In genomic region chr13:98383911-98384498, GRCm38 (mm10) we compare ENCODE assay signal across 26 mouse cellular contexts. TPM values are rescaled to one million over a fixed set of nuclear protein-coding genes. Genes with fewer than 3 reads are reported as not detected.
DNase-seq lines count a peak whose midpoint lies in the region; ATAC-seq and TF ChIP-seq lines count a peak whose summit lies in the region.
"Had no signal": no experiment of that assay in that cellular context is flagged by ENCODE, and none has a peak within 500 bp of the region (broad histone marks: within the 10 kb centered on the region; RNA-seq: fewer than 3 reads in every experiment).

No protein-coding gene starts in this region.

- H3K27ac ChIP-seq in kidney, embryonic 15.5 days, result no peak overlapping the region
- no peak overlapping the region for H3K27ac ChIP-seq in lung, embryonic 14.5 days (ENCODE audit: low read depth)
- H3K27ac ChIP-seq in stomach, embryonic 14.5 days (ENCODE audit: low read length), result no peak overlapping the region
- H3K27ac ChIP-seq: forebrain, embryonic 13.5 days; heart, embryonic 15.5 days; limb, embryonic 10.5 days; limb, embryonic 15.5 days; liver, embryonic 14.5 days; lung, embryonic 15.5 days had no signal

- no peak overlapping the region for H3K9ac ChIP-seq in kidney, embryonic 15.5 days
- no peak overlapping the region for H3K9ac ChIP-seq in lung, embryonic 14.5 days
- H3K9ac ChIP-seq in stomach, embryonic 14.5 days (replicated peaks; ENCODE audit: low read depth, low read length), result no peak overlapping the region
- H3K9ac ChIP-seq: forebrain, embryonic 13.5 days; heart, embryonic 15.5 days; limb, embryonic 15.5 days; liver, embryonic 14.5 days; lung, embryonic 15.5 days had no signal

- H3K4me2 ChIP-seq in kidney, embryonic 15.5 days, result no peak overlapping the region
- no peak overlapping the region for H3K4me2 ChIP-seq in lung, embryonic 14.5 days
- no peak overlapping the region for H3K4me2 ChIP-seq in stomach, embryonic 14.5 days (replicated peaks; ENCODE audit: low read depth, low read length)
- H3K4me2 ChIP-seq: forebrain, embryonic 13.5 days; heart, embryonic 15.5 days; limb, embryonic 15.5 days; lung, embryonic 15.5 days had no signal

- peaks cover 20% of the 10 kb centered on the region for H3K27me3 ChIP-seq in kidney, embryonic 15.5 days
- peaks cover 6% of the 10 kb centered on the region; the same call in 1 of the 2 replicates for H3K27me3 ChIP-seq in lung, embryonic 14.5 days (ENCODE audit: insufficient read depth, low read length)
- H3K27me3 ChIP-seq in stomach, embryonic 14.5 days (ENCODE audit: control insufficient read depth, insufficient read depth, low read length), result no peaks in the 10 kb centered on the region

- ATAC-seq in kidney, embryonic 15.5 days (replicated peaks; ENCODE audit: low FRiP score), result peak; percentile 71
- ATAC-seq in lung, embryonic 14.5 days (ENCODE audit: insufficient read depth), result peak; percentile 75
- peak; percentile 42; the same call in 1 of the 2 replicates for ATAC-seq in stomach, embryonic 14.5 days (ENCODE audit: insufficient number of reproducible peaks, insufficient read depth, low FRiP score, low read depth)
- ATAC-seq: CD4-positive, CD25-positive, alpha-beta regulatory T cell, adult 4 months; forebrain, embryonic 13.5 days; hindbrain, embryonic 16.5 days; midbrain, embryonic 16.5 days had no signal

- H3K4me1 ChIP-seq in kidney, embryonic 15.5 days, result peaks cover 16% of the 10 kb centered on the region
- H3K4me1 ChIP-seq in lung, embryonic 14.5 days (ENCODE audit: insufficient read depth), result no peaks in the 10 kb centered on the region
- peaks cover 5% of the 10 kb centered on the region; the same call in 1 of the 2 replicates for H3K4me1 ChIP-seq in stomach, embryonic 14.5 days (ENCODE audit: control insufficient read depth, insufficient read depth, low read length)
- H3K4me1 ChIP-seq: forebrain, embryonic 13.5 days; heart, embryonic 15.5 days; limb, embryonic 10.5 days; limb, embryonic 15.5 days had no signal

- H3K4me3 ChIP-seq in kidney, embryonic 15.5 days (replicated peaks), result no peak overlapping the region
- H3K4me3 ChIP-seq in lung, embryonic 14.5 days (ENCODE audit: low read depth, low read length), result no peak overlapping the region
- no peak overlapping the region for H3K4me3 ChIP-seq in stomach, embryonic 14.5 days (ENCODE audit: low read depth, low read length)
- H3K4me3 ChIP-seq: forebrain, embryonic 13.5 days; heart, embryonic 15.5 days; limb, embryonic 10.5 days; limb, embryonic 15.5 days; lung, embryonic 15.5 days had no signal

- H3K36me3 ChIP-seq in kidney, embryonic 15.5 days, result no peaks in the 10 kb centered on the region
- no peaks in the 10 kb centered on the region for H3K36me3 ChIP-seq in lung, embryonic 14.5 days (ENCODE audit: insufficient read depth)
- H3K36me3 ChIP-seq in stomach, embryonic 14.5 days (ENCODE audit: control insufficient read depth, insufficient read depth, low read length), result no peaks in the 10 kb centered on the region
- H3K36me3 ChIP-seq: heart, embryonic 15.5 days; limb, embryonic 10.5 days; limb, embryonic 15.5 days; lung, embryonic 15.5 days had no signal

- DNase-seq in kidney, postnatal 25 days, result no peak
- DNase-seq in lung, embryonic 14.5 days, result peak; percentile 61
- no peak for DNase-seq in lung, postnatal 14 days
- peak; percentile 65 for DNase-seq in NIH3T3 (ENCODE audit: low read depth)
- DNase-seq in layer of hippocampus, postnatal 10 days (ENCODE audit: low spot score in 2 of 2), result no peak
- DNase-seq: adrenal gland, adult 2 months; adrenal gland, postnatal 36 days; cerebellum, adult 2 months; cerebellum, postnatal 14 days; gastrocnemius, postnatal 10 days; right cerebral cortex, postnatal 25 days; thymus, postnatal 4 days had no signal

- no peak for TF ChIP-seq CTCF in lung, embryonic 14.5 days (IDR thresholded peaks at IDR 0.05; ENCODE audit: low read depth)

- WGBS in kidney, embryonic 15.5 days, result 43% methylated on average over 16 of the region's 16 CpGs
- WGBS in lung, embryonic 14.5 days, result 21% methylated on average over 16 of the region's 16 CpGs
- WGBS in stomach, embryonic 14.5 days, result 23% methylated on average over 16 of the region's 16 CpGs

- no peaks in the 10 kb centered on the region for H3K9me3 ChIP-seq in kidney, embryonic 15.5 days (replicated peaks)
- peaks cover 5% of the 10 kb centered on the region; the same call in 1 of the 2 replicates for H3K9me3 ChIP-seq in lung, embryonic 14.5 days (ENCODE audit: low read depth, low read length)
- H3K9me3 ChIP-seq in stomach, embryonic 14.5 days (ENCODE audit: control insufficient read depth, low read depth, low read length), result no peaks in the 10 kb centered on the region
- H3K9me3 ChIP-seq: limb, embryonic 10.5 days; limb, embryonic 15.5 days had no signal

RNA-seq across cellular contexts. Expression of gene Foxd1, which starts 30.0 kb away (rescaled TPM):
- 4.7 and 5.0 TPM in 2 replicates for polyA plus RNA-seq in kidney, embryonic 15.5 days (2015; fragmentation: Nextera tagmentation; extraction: Ambion mirVana)
- polyA plus RNA-seq in lung, embryonic 14.5 days (2014; fragmentation: Nextera tagmentation; extraction: Ambion mirVana), result not detected in 2 replicates
- polyA plus RNA-seq in stomach, embryonic 14.5 days (2014; fragmentation: Nextera tagmentation; extraction: Ambion mirVana), result not detected in 2 replicates
- total RNA-seq in layer of hippocampus, postnatal 10 days (2021), result 1 to 10 TPM; 1.5 to 1.6 TPM
- total RNA-seq: neutrophil, adult 5-6 weeks had no signal
- polyA plus RNA-seq: CD4-positive, CD25-positive, alpha-beta regulatory T cell, adult 4 months; heart, embryonic 15.5 days; intestine, embryonic 14.5 days; large intestine, adult 2 months had no signal

Comparison
In these comparisons a context has a peak if more than half of its experiments do, and no peak if none do; other contexts are left out.
1. DNase-seq: peak in lung, embryonic 14.5 days (single experiment) and NIH3T3 (single experiment); none in kidney, postnatal 25 days (0 of 2), lung, postnatal 14 days (single experiment) and layer of hippocampus, postnatal 10 days (0 of 2).
2. Peak in every context shown above with its lines, with median percentiles within 50 percentile points of each other: ATAC-seq.